ENCODE assay signal across 9 mouse cellular contexts in the genomic region with DNA sequence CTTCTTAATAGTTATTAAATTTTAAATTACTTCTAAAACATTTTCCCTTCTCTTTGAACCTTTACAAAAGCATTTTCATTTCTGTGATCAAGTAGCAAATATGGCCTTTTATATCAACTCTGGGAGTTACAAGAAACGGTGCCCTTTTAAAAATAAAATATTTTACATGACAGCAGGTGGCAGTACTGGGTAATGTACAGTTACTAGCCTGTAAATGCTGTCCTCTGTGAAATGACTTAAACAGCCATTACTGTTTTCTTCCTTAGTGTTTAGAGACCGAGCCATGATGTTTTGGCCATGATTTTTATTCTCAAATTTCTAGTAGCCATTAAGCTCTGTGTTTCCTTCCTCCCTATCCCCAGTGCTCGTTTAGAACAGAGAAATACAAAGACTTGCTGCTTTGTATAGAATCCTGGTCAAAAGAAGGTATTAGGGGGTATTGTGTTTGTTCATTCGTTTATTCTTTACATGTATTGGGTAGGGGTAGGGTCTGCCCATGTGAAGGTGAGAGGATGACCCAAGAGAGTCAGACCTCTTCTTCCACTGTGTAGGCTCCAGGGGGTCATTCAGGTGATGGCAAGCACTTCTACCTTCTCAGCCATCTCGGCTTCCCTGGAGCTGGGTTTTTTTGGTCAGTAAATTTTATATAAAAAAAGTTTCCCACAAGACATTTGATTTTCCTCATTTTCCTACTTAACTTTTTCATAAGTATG. TPM values are rescaled to one million over a fixed set of nuclear protein-coding genes. Genes with fewer than 3 reads are reported as not detected.
DNase-seq lines count a peak whose midpoint lies in the region; ATAC-seq and TF ChIP-seq lines count a peak whose summit lies in the region.
"Had no signal": no experiment of that assay in that cellular context is flagged by ENCODE, and none has a peak within 500 bp of the region (broad histone marks: within the 10 kb centered on the region; RNA-seq: fewer than 3 reads in every experiment).

No protein-coding gene starts in this region.

- no peaks in the 10 kb centered on the region for H3K9me3 ChIP-seq in forebrain, embryonic 11.5 days (ENCODE audit: control insufficient read depth, low read length)
- H3K9me3 ChIP-seq in forebrain, embryonic 12.5 days: no peaks in the 10 kb centered on the region
- no peaks in the 10 kb centered on the region for H3K9me3 ChIP-seq in E14TG2a.4 (ENCODE audit: low read length)
- no peaks in the 10 kb centered on the region for H3K9me3 ChIP-seq in hindbrain, postnatal 0 days (ENCODE audit: low read length)

- H3K9ac ChIP-seq in forebrain, embryonic 11.5 days (ENCODE audit: low read length): no peak overlapping the region
- H3K9ac ChIP-seq in forebrain, embryonic 12.5 days: no peak overlapping the region
- no peak overlapping the region for H3K9ac ChIP-seq in hindbrain, postnatal 0 days (replicated peaks; ENCODE audit: low read length)

- H3K4me3 ChIP-seq in forebrain, embryonic 11.5 days (ENCODE audit: low read depth, low read length): no peak overlapping the region
- H3K4me3 ChIP-seq in forebrain, embryonic 12.5 days (replicated peaks): no peak overlapping the region
- H3K4me3 ChIP-seq in E14TG2a.4 (replicated peaks; ENCODE audit: low read length): no peak overlapping the region
- no peak overlapping the region for H3K4me3 ChIP-seq in hindbrain, postnatal 0 days (ENCODE audit: low read length)

- H3K4me1 ChIP-seq in forebrain, embryonic 11.5 days (replicated peaks; ENCODE audit: control insufficient read depth, insufficient read depth, low read length): no peaks in the 10 kb centered on the region
- H3K4me1 ChIP-seq in forebrain, embryonic 12.5 days: no peaks in the 10 kb centered on the region
- peaks cover 3% of the 10 kb centered on the region; the same call in 1 of the 2 replicates for H3K4me1 ChIP-seq in E14TG2a.4 (replicated peaks; ENCODE audit: low read depth, low read length)
- no peaks in the 10 kb centered on the region for H3K4me1 ChIP-seq in hindbrain, postnatal 0 days (ENCODE audit: insufficient read depth, low read length)

- TF ChIP-seq CTCF in E14TG2a.4 (conservative IDR thresholded peaks at IDR 0.05; ENCODE audit: low read length): peak; percentile 27; the same call in 1 of the 2 replicates
- TF ChIP-seq CTCF in hindbrain, postnatal 0 days (IDR thresholded peaks at IDR 0.05; ENCODE audit: low read depth): peak; percentile 65

- peaks cover 6% of the 10 kb centered on the region; the same call in 1 of the 2 replicates for H3K36me3 ChIP-seq in forebrain, embryonic 11.5 days (ENCODE audit: control insufficient read depth, insufficient read depth, low read length)
- peaks cover 23% of the 10 kb centered on the region for H3K36me3 ChIP-seq in forebrain, embryonic 12.5 days (replicated peaks)
- peaks cover 63% of the 10 kb centered on the region for H3K36me3 ChIP-seq in E14TG2a.4 (ENCODE audit: insufficient read depth, low read length)
- H3K36me3 ChIP-seq in hindbrain, postnatal 0 days (ENCODE audit: insufficient read depth, low read length): no peaks in the 10 kb centered on the region

- H3K27me3 ChIP-seq in forebrain, embryonic 11.5 days (ENCODE audit: control insufficient read depth, insufficient read depth, low read length): no peaks in the 10 kb centered on the region
- H3K27me3 ChIP-seq in forebrain, embryonic 12.5 days: no peaks in the 10 kb centered on the region
- no peaks in the 10 kb centered on the region for H3K27me3 ChIP-seq in E14TG2a.4 (ENCODE audit: insufficient read depth, low read length)
- no peaks in the 10 kb centered on the region for H3K27me3 ChIP-seq in hindbrain, postnatal 0 days (ENCODE audit: insufficient read depth, low read length)

- H3K27ac ChIP-seq in forebrain, embryonic 11.5 days (ENCODE audit: low read depth, low read length): no peak overlapping the region
- no peak overlapping the region for H3K27ac ChIP-seq in forebrain, embryonic 12.5 days
- H3K27ac ChIP-seq in hindbrain, postnatal 0 days: no peak overlapping the region

- no peak for DNase-seq in forebrain, embryonic 11.5 days (ENCODE audit: low spot score)
- DNase-seq in left cerebral cortex, postnatal 14 days (ENCODE audit: low spot score in 2 of 2): peak; percentile 24 to 70
- DNase-seq in left cerebral cortex, postnatal 36 days (ENCODE audit: low spot score in 2 of 2): no peak
- peak; percentile 80 for DNase-seq in hindbrain, postnatal 0 days (ENCODE audit: low spot score)
- no peak for DNase-seq in gastrocnemius, adult 18-20 months (ENCODE audit: low spot score)
- no peak for DNase-seq in testis, postnatal 14 days (ENCODE audit: low spot score)
- DNase-seq: heart, postnatal 4 days had no signal

- no peak overlapping the region for H3K4me2 ChIP-seq in forebrain, embryonic 11.5 days (ENCODE audit: low read depth, low read length, severe bottlenecking)
- no peak overlapping the region for H3K4me2 ChIP-seq in forebrain, embryonic 12.5 days
- no peak overlapping the region for H3K4me2 ChIP-seq in hindbrain, postnatal 0 days (ENCODE audit: low read depth, low read length)

- intact Hi-C loops in left cerebral cortex, postnatal 14 days (cut with DNase I): loop anchor here (2.0 to 5.0 kb wide), 2 partner anchors 146 to 304 kb away; no protein-coding TSS in a partner anchor
- intact Hi-C loops in left cerebral cortex, postnatal 36 days (cut with DNase I): loop anchor here (2.0 to 10.0 kb wide), 2 partner anchors 148 to 306 kb away; no protein-coding TSS in a partner anchor

- 0 out of 2 replicates have a peak, but pooled peaks have one; percentile 33 for ATAC-seq in forebrain, embryonic 11.5 days (replicated peaks; ENCODE audit: low FRiP score)
- no peak for ATAC-seq in forebrain, embryonic 12.5 days (ENCODE audit: low FRiP score)
- no peak for ATAC-seq in hindbrain, postnatal 0 days

- 57% methylated on average over 5 of the region's 5 CpGs for WGBS in forebrain, embryonic 11.5 days
- WGBS in forebrain, embryonic 12.5 days: 47% methylated on average over 5 of the region's 5 CpGs
- WGBS in hindbrain, postnatal 0 days: 67% methylated on average over 5 of the region's 5 CpGs

RNA-seq across cellular contexts. Expression of a gene that starts 22.8 kb away (rescaled TPM):
- 54.7 and 57.8 TPM in 2 replicates for polyA plus RNA-seq in forebrain, embryonic 11.5 days (2014; fragmentation: Nextera tagmentation; extraction: Ambion mirVana)
- 52.3 and 54.5 TPM in 2 replicates for polyA plus RNA-seq in forebrain, embryonic 12.5 days (2016; fragmentation: Nextera tagmentation; extraction: Ambion mirVana)
- total RNA-seq in left cerebral cortex, postnatal 14 days (2021): 1 to 10 TPM; 3.5 to 4.0 TPM
- total RNA-seq in left cerebral cortex, postnatal 36 days (2021): 1 to 10 TPM; 2.4 TPM
- total RNA-seq in hindbrain, postnatal 0 days (2014; rRNA removed): 5.1 and 6.0 TPM in 2 replicates
- 5.3 and 5.6 TPM in 2 replicates for polyA plus RNA-seq in hindbrain, postnatal 0 days (2015; fragmentation: Nextera tagmentation; extraction: Ambion mirVana)
- under 1 TPM; 0.40 to 0.53 TPM for total RNA-seq in gastrocnemius, adult 18-20 months (2021)

RNA-seq across cellular contexts. Expression of a gene that starts 22.8 kb away (rescaled TPM):
- polyA plus RNA-seq in forebrain, embryonic 11.5 days (2014; fragmentation: Nextera tagmentation; extraction: Ambion mirVana): 46.7 and 54.3 TPM in 2 replicates
- 50.6 and 53.4 TPM in 2 replicates for polyA plus RNA-seq in forebrain, embryonic 12.5 days (2016; fragmentation: Nextera tagmentation; extraction: Ambion mirVana)
- total RNA-seq in left cerebral cortex, postnatal 14 days (2021): 10 to 100 TPM; 75.4 to 79.7 TPM
- total RNA-seq in left cerebral cortex, postnatal 36 days (2021): 10 to 100 TPM; 69.9 to 81.4 TPM
- 96.2 and 97.0 TPM in 2 replicates for total RNA-seq in hindbrain, postnatal 0 days (2014; rRNA removed)
- 45.0 and 45.4 TPM in 2 replicates for polyA plus RNA-seq in hindbrain, postnatal 0 days (2015; fragmentation: Nextera tagmentation; extraction: Ambion mirVana)
- total RNA-seq in gastrocnemius, adult 18-20 months (2021): 1 to 10 TPM; 3.2 to 3.4 TPM

RNA-seq across cellular contexts. Expression of a gene that starts 40.5 kb away (rescaled TPM):
- 0.05 TPM in 2 replicates for polyA plus RNA-seq in forebrain, embryonic 11.5 days (2014; fragmentation: Nextera tagmentation; extraction: Ambion mirVana)
- polyA plus RNA-seq in forebrain, embryonic 12.5 days (2016; fragmentation: Nextera tagmentation; extraction: Ambion mirVana): 0.04 and 0.05 TPM in 2 replicates
- total RNA-seq in left cerebral cortex, postnatal 14 days (2021): under 1 TPM; 0.47 to 0.53 TPM
- total RNA-seq in left cerebral cortex, postnatal 36 days (2021): under 1 TPM; 0.57 to 0.74 TPM
- 0.11 and 0.16 TPM in 2 replicates for total RNA-seq in hindbrain, postnatal 0 days (2014; rRNA removed)
- 0.06 and 0.10 TPM in 2 replicates for polyA plus RNA-seq in hindbrain, postnatal 0 days (2015; fragmentation: Nextera tagmentation; extraction: Ambion mirVana)
- under 1 TPM in 1 of 2 experiments, not detected in 1; 0.05 TPM for total RNA-seq in gastrocnemius, adult 18-20 months (2021)
- total RNA-seq: heart, postnatal 4 days had no signal

Comparison
In these comparisons a context has a peak if more than half of its experiments do, and no peak if none do; other contexts are left out.
1. DNase-seq: peak in left cerebral cortex, postnatal 14 days (2 of 2) and hindbrain, postnatal 0 days (single experiment); none in forebrain, embryonic 11.5 days (single experiment), left cerebral cortex, postnatal 36 days (0 of 2), gastrocnemius, adult 18-20 months (single experiment) and testis, postnatal 14 days (single experiment).
2. RNA of a gene that starts 22.8 kb away (total RNA-seq): 96.2 to 97.0 TPM in hindbrain, postnatal 0 days, 69.9 to 81.4 TPM in left cerebral cortex, postnatal 36 days and 75.4 to 79.7 TPM in left cerebral cortex, postnatal 14 days; 3.2 to 3.4 TPM in gastrocnemius, adult 18-20 months; every median in the first group is over 10 times any median in the second.